Mouse (Mus musculus): ENCODE results near the gene Ugt1a8.

DNA sequence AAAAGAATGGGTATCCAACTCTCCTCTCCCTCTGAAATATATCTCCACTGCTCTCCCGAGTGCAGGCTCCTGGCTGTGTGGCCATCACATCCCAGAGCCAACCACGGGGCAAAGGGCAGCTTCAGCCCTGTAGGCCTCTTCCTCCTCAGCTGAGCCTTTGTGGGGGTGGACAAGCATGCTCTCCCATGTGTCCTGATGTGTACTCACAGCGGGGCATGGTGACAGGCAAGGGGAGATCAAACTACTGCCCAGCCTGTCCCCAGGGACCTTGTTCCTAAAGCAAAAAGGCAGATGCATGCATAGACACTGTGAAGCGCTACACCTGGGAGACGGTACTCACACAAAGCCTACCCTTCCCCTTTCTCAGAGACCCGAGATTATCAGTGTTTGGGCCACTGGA is 172.5 kb downstream of the Ugt1a8 start:
- TF ChIP-seq TAL1 (IDR thresholded peaks at IDR 0.05; ENCODE audit: low read length) (no peak), GATA1 (IDR thresholded peaks at IDR 0.05; ENCODE audit: low read length) (no peak)
